Mouse (Mus musculus) olfactory bulb, adult 2 months (tissue): Measurements from ENCODE around the gene Odf3.
A peak's percentile ranks its signal among the peaks of the same experiment; 100 is the strongest.

Source experiments
- CTCF ChIP-seq: fragments of 200-500 bp; IDR thresholded peaks from 2 replicates; pipeline ENCODE4 v1.5.1; 2012; ENCODE audit warnings: low read depth, mild to moderate bottlenecking, low read length, moderate library complexity; ENCODE audit not compliant: insufficient read depth
- POLR2A ChIP-seq: fragments of 200-500 bp; IDR thresholded peaks from 2 replicates; pipeline ENCODE4 v1.6.1; 2012; ENCODE audit warnings: mild to moderate bottlenecking, low read depth, low read length, moderate library complexity; ENCODE audit not compliant: insufficient read depth

GRCm38 (mm10) chr7:140856785-140857549 is 9.4 kb downstream of the Odf3 start, which contains the start of gene Ric8a:
- peak; percentile 64 for TF ChIP-seq POLR2A
- no peak for TF ChIP-seq CTCF
